Mouse (Mus musculus) adrenal gland, adult 18-20 months (tissue): ENCODE measurements around the gene Urm1. TPM values are rescaled to one million over a fixed set of nuclear protein-coding genes. Genes with fewer than 3 reads are reported as not detected.
"Not testable (repeated sequence)": the region's sequence is repeated elsewhere in the genome, so short reads cannot be mapped to it uniquely, and the experiment has no call there.

ENCODE experiments used
- DNase-seq, 2 experiments: peaks; one replicate each; pipeline ENCODE4 v3.0.0; 2021 to 2022; ENCODE audit warnings: low spot score in 2 of 2
- long read RNA-seq, 2 experiments: library from polyadenylated mRNA; stranded (forward); transcript quantifications; one replicate each; pipeline ENCODE4 v2.0.0; 2021
- total RNA-seq, 2 experiments: library from RNA; stranded (reverse); gene quantifications; 1 replicate in 1 of 2; 2 replicates in 1 of 2; pipeline ENCODE4 v1.2.3; 2021

The Urm1 gene
- 10 to 100 TPM; 36.2 to 43.9 TPM for total RNA-seq
- long read RNA-seq, experiment 1, transcript Urm1-201 (5 exons, 2,196 nt) = major isoform, 9 of 10 reads
- long read RNA-seq, experiment 1, partial matches to known transcripts = 1 of 10 reads
- long read RNA-seq, experiment 1, other reads (novel, unspliced or antisense) = 0 of 10 reads
- long read RNA-seq, experiment 2, transcript Urm1-201 (5 exons, 2,196 nt) = major isoform, 8 of 18 reads
- long read RNA-seq, experiment 2, partial matches to known transcripts = 8 of 18 reads
- long read RNA-seq, experiment 2, other reads (novel, unspliced or antisense) = 1 of 18 reads

- DNase-seq = peak; percentile 29 to 46
Observed at GRCm38 (mm10) chr2:29820025-29820817, at the start of gene Urm1. Gene Urm1, plus strand, starts transcription at chr2:29820075.

GRCm38 (mm10) chr2:29770162-29770561 lies 49.7 kb upstream of the Urm1 start:
- DNase-seq = no peak

- peak in 1 of 2 experiments; percentile 30 for DNase-seq
Observed at GRCm38 (mm10) chr2:29771611-29772461, 48.0 kb upstream of the Urm1 start.

- no peak for DNase-seq
Observed at GRCm38 (mm10) chr2:29773323-29773722, 46.6 kb upstream of the Urm1 start.

- DNase-seq = not testable (repeated sequence)
Observed at GRCm38 (mm10) chr2:29781256-29781655, 38.6 kb upstream of the Urm1 start.

GRCm38 (mm10) chr2:29784290-29784689 lies 35.6 kb upstream of the Urm1 start:
- no peak for DNase-seq

GRCm38 (mm10) chr2:29787104-29787917 lies 32.6 kb upstream of the Urm1 start, which contains the start of gene Coq4:
Gene Coq4, plus strand, starts transcription at chr2:29787493.
- peak; percentile 75 to 79 for DNase-seq

GRCm38 (mm10) chr2:29787937-29788681 lies 31.8 kb upstream of the Urm1 start, which contains the start of gene Trub2:
Gene Trub2, minus strand, starts transcription at chr2:29788502.
- DNase-seq = peak; percentile 78 to 82

- no peak for DNase-seq
Observed at GRCm38 (mm10) chr2:29792772-29793487, 26.9 kb upstream of the Urm1 start.

- peak; percentile 96 to 97 for DNase-seq
Observed at GRCm38 (mm10) chr2:29802075-29802826, 17.6 kb upstream of the Urm1 start, which contains the start of gene Slc27a4. Gene Slc27a4, plus strand, starts transcription at chr2:29802634.

- no peak for DNase-seq
Observed at GRCm38 (mm10) chr2:29802827-29803201, 17.1 kb upstream of the Urm1 start.

GRCm38 (mm10) chr2:29803400-29803831 lies 16.5 kb upstream of the Urm1 start:
- no peak for DNase-seq

- DNase-seq = no peak
Observed at GRCm38 (mm10) chr2:29815678-29816371, 4.0 kb upstream of the Urm1 start.

GRCm38 (mm10) chr2:29817426-29818232 lies 2.2 kb upstream of the Urm1 start:
- DNase-seq = peak; percentile 85

- DNase-seq = no peak
Observed at GRCm38 (mm10) chr2:29819363-29819762, 512 bp upstream of the Urm1 start.

GRCm38 (mm10) chr2:29826318-29826925 lies 6.5 kb downstream of the Urm1 start:
- DNase-seq = no peak
